Mouse (Mus musculus): ENCODE data around the gene Atp1b1. TPM values are rescaled to one million over a fixed set of nuclear protein-coding genes. Genes with fewer than 3 reads are reported as not detected.

Gene Atp1b1
- 1,000 to 10,000 TPM; 1,579 to 1,741 TPM for total RNA-seq (2021)
- long read RNA-seq, experiment 1, transcript Atp1b1-201 (6 exons, 2,580 nt): major isoform, 1,403 of 1,606 reads
- long read RNA-seq, experiment 1, partial matches to known transcripts: 47 of 1,606 reads
- long read RNA-seq, experiment 1, other reads (novel, unspliced or antisense): 156 of 1,606 reads
- long read RNA-seq, experiment 2, transcript Atp1b1-201 (6 exons, 2,580 nt): major isoform, 1,064 of 1,291 reads
- long read RNA-seq, experiment 2, partial matches to known transcripts: 43 of 1,291 reads
- long read RNA-seq, experiment 2, other reads (novel, unspliced or antisense): 184 of 1,291 reads

DNA sequence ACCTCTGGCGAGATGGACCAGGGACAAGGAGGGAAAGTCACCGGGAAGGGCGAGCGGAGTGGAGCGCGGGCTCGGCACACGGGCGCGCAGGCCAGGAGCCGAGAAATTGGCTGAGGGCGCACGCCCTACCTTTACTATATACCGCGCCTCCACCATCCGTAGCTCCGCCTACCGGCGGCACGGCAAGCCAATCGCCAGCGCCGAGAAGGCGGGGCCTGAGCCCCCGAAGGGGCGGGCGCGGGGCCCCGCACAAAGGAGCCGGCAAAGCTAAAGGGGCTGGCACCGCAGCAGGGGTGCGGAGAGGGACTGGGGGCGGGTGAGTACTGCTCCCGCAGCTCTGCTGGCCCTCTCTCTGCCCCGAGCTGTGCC lies at the start of gene Atp1b1:
Gene Atp1b1 (minus strand): TSS at position 111 of the 369 bp plus-strand sequence.
- DNase-seq (ENCODE audit: low spot score in 2 of 2): peak; percentile 82 to 93

DNA sequence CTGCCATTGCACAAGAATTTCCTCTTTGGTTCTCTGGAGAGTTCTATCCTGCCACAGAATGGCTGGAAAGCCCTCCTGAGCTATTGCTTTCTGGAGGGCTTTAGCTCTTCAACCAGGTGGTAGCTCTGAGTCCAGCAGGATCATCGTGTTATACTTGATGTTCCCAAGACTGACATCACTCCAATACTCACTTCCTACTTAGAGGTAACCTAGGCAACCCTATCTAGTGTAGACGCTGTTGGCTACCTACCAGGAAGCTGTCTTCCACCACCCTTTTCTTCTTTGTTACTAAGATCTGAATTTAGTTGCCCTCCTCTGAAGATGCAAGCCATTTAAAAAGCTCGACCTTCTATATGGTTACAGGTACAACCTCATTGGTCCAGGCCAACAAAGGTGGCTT lies 46.9 kb upstream of the Atp1b1 start:
- DNase-seq (ENCODE audit: low spot score in 2 of 2): no peak

DNA sequence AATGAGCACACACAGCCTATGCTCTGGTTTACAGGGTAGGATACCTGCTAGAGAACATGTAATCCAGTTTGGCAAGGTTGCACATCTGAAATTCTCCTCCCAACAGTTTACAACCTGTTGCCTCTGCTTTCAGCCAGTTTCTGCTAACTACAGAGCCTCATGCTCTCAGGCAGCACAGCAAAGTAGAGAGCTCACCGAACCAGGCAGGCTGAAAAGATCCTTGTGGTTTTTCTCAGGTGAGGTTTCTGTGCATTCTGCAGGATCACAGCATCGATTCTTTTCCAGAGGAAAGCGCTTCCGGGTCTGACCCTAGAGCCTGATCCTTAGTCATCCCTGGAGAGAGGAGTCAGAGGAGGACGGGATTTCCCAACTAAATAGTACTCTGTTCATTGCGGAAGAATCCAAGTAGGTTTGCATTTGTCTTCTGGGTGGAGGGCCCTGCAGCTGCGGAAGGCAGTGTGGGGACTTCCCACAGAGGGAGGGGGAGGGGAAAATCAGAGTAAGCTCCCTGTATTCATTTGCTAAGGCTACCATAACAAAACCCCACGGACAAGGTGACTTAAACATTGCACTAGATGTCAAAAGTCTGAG lies 45.1 kb upstream of the Atp1b1 start:
- DNase-seq (ENCODE audit: low spot score in 2 of 2): no peak

DNA sequence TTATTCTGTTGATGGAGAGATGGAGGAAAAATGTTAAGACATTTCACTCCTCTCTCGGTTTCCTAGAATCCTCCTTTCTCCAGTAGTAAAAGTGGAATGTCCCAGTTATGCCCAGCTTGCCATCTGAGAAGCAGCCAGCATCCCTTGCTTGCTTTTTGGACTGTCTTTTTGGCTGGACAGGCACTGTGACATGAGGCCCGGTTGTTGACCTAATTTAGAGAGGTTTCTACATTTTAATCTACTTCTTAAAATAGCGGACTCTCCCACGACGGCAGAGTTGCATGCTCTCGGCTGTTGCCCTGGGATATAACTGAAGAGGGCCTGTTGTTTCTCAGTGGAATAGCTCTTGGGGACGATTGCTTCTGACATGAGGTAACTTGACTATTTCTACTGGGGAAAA lies 44.1 kb upstream of the Atp1b1 start:
- DNase-seq (ENCODE audit: low spot score in 2 of 2): no peak

DNA sequence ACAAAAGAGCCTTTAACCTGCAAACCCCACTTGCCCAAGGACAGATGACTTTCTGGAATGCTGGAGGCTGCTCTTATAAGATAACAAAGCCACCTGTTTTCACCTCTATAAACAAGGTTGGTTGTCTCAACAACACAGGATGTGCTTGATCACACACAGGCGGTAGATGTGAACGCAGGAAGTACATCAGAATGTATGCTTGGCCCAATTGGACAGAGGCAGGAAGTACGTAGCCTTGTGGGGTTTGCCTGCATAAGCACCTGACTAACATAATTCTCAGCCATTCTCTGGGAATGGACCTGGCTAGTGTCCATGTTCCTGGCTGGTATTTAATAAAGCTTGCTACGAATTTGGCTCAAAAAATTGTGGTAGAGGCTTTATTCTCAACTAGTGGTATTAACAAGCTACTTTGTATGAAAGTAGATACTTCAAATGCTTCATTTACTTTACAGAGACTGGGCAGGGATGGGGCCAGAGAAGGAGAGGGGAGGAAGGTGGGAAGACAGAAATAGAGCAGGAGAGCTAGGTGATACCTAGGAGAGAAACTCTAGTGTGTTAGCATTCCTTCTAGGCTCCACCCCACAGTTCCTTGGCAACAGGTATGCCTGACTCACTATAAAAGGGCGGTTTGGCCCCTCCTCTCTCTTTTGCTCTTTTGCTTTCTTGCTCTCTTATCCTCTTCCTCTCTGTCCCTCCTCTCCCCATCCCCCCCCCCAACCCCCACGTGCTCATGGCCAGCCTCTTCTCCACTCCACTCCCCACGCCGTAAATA lies 36.8 kb upstream of the Atp1b1 start:
- DNase-seq (ENCODE audit: low spot score in 2 of 2): no peak

DNA sequence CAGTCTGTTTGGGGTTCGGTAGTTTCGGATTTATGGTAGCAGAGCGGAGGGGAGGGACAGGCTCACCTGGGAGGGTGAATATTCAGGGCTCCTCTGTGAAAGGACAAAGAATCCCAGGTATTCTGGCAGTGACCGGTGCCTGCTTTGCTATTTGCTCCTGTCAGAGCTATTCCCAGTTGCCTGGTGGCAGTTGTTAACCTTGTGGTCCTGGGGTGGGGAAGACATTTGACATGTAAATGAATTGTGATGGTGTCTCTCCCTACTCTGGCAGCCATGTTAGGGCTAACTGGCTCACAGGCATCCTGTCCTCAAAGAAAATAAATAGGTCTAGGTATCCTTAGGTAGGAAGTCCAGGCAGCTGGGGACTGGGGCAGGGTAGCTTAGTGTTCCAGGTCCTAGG lies 36.1 kb upstream of the Atp1b1 start:
- no peak for DNase-seq (ENCODE audit: low spot score in 2 of 2)

DNA sequence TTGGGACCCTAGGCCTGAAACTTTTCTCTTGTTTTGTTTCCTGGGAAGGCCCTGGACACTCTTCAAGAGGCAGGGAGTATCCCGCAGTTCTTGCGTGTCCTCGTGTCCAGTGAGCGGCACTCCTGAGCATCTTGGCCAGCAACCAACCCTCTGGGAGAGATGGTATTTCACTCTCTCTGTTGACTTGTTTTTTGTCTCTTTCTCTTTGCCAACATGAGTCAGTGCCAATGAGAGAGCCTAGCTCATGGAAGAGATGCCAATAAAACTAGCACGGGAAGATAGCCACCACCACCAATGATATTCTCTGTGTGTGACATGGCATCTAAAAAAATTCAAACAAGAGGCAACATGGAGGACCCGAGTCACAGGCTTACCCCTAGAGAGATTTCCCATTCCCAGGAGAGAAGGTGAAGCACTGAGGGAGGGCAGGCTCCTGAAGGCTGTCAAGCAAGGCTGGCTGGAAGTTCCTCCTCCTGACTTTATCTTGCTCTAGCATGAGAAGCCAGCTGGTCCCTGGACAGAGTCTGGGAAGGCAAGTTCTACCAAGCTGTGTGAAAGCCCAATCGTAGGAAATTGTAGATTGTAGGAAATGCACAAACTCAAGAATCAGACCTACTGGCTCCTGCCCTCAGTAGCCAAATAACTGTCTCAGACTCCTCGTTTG lies 35.0 kb upstream of the Atp1b1 start:
- no peak for DNase-seq (ENCODE audit: low spot score in 2 of 2)

DNA sequence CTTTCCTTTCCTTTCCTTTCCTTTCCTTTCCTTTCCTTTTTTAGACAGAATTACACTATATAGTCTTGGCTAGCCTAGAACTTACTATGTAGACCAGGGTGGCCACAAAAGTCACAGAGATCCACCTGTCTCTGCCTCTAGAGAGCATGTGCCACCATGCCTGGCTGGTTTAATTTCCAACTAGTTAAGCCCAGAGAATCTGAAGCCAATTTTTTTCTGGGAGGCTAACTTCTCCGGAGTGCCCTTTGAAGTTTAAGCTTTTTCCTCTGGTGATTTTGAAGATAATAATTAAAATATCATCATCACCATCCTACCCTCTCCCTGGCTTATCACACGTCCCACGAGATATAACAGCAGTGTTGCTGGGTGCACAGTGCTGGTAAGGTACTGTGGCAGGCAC lies 34.3 kb upstream of the Atp1b1 start:
- DNase-seq (ENCODE audit: low spot score in 2 of 2): no peak

DNA sequence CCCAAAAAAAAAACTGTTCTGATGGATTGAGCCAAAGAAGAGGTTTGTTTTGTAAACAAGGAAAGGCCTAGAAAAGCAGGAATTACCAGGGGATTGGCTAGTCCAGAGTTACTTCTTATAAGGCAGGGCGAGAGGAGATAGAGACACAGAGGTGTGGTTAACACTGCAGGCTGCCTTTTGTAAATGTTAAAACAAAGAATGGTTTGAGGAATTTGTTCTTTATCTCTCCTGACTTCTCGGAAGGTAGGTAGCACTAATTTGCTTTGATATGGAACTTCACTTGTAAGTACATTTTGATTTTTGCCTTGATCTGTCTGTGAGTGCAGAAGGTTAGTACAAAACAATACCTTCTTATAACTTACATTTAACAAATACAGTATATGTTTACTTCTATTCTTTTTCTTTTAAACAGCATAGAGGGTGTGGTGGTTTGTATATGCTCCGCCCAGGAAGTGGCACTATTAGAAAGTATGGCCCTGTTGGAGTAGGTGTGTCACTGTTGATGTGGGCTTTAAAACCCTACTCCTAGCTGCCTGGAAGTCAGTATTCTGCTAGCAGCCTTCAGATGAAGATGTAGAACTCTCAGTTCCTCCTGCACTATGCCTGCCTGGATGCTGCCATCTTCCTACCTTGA lies 31.9 kb upstream of the Atp1b1 start:
- DNase-seq (ENCODE audit: low spot score in 2 of 2): no peak

DNA sequence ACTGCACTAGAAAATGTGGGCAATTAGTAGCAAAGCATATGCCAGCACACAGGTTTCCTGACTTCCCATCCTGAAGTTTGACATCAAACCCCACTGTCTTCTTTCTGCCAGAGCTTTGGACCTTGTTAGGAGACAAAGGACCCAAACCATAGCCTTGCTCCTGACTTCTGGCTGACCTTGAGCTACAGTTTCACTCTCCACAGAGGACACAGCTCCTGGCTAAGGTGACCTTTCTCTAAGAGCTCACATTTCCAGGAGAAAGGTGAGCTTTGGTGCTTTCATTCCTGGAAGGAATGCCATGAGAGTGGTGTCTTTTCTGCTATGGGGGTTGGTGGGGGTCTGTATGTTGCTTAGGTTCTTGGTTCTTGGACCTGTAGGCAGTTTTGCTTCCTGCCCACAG lies 25.6 kb upstream of the Atp1b1 start:
- DNase-seq (ENCODE audit: low spot score in 2 of 2): no peak

DNA sequence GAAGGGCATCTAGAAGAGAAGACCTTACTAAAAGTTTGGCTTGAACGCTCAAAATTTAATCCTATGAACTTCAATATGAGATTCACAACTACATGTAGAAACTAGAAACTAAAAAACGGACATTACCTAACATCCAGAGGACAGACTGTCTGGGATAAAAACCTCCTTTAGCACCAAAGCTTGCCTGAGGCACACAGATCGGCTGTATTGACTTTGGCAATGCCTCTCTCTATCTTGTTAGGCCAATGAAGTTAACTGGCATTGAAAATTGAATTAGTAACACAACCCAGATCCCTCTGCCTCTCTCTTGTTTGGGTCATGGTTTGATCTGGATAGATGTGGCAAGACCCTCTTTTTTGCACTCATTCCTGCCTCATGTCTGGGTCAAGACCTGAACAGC lies 24.7 kb upstream of the Atp1b1 start:
- no peak for DNase-seq (ENCODE audit: low spot score in 2 of 2)

DNA sequence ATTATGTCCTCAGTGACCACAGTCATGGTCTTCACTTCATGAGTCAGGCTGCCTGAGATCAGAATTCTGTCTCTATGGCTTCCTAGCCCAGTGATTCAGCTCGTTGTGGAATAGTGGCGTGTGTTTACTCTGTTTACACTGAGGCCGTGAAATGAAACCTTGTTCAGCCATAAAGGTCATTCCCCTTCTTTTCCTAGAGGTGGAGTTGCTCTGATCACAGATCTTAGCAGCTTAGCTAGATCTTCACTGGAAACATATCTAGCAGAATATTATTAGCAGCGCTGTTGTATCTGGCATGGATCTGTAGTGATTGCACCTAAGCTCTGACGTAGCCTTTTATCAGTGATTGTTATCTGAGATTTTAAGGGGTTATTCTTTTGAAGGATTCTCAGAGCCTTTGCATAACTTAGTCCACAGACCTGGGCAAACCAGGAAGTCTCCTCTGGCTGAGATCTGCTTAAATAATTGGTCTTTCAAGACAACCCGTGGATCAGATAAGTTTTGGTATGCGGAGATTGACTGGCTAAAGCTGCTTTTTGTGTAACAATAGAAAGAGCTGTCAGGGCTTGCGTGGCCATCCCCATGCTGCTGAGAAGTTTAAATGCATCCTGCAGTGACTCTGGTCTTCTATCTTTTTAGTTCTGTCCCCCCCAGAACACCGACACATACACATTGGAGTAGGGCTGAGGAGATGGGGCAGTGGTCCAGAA lies 23.6 kb upstream of the Atp1b1 start:
- DNase-seq (ENCODE audit: low spot score in 2 of 2): no peak

DNA sequence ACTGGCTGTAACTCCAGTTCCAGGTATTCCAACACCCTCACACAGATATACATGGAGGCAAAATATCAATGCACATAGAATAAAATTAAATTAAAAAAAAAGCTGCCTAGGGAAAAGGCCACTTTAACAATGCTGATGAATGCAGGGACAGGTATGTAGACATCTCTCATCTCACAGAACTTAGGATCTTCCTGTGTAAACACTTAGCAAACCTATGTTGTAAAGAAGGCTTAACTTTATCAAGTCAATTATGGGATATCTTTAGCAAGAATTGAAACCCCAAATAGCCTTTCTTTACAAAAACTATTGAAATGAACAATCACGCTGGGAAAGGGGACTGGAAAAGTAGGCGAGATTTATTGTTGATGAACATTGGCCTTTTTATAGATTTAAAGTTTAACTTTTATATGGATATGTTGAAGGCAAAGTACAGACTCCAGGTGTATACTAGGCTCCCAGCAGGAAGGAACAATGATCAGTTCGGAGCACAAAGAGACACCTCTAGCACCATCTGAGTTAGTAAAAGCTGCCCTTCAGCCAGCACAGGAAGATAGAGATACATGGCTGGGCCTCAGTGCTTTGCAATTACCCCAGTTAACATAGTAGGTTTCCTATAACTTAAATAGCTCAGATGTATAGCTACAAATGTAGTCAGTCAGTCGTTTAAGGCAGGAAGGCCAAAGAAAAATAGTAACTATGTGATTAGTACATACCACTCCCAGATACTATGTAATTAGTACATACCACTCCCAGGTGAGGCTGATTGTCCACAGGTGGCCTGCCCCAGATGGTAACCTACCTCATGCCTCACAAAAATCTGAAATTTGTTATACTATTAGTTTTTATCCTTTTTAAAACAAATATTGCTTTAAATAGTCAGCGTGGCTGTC lies 22.8 kb upstream of the Atp1b1 start:
- DNase-seq (ENCODE audit: low spot score in 2 of 2): no peak

DNA sequence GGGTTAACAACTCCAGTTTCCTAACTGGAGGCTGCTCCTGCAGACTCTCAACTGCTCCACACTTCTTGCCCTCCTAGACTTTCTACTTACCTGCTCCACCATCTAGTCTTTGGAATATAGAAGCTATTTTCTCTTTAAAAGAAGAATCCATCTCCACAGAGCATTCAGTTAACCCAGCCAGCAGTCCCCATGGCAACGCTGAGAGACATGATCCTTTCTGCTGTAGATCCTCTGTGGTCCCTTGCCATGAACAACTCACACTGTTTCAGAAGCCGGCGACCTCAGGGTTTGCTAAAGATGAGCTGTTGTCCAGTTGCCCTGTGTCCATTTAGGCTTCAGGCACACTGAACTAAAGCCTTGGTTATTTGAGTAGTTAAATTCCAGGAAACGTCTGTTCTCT lies 17.7 kb upstream of the Atp1b1 start:
- DNase-seq (ENCODE audit: low spot score in 2 of 2): no peak

DNA sequence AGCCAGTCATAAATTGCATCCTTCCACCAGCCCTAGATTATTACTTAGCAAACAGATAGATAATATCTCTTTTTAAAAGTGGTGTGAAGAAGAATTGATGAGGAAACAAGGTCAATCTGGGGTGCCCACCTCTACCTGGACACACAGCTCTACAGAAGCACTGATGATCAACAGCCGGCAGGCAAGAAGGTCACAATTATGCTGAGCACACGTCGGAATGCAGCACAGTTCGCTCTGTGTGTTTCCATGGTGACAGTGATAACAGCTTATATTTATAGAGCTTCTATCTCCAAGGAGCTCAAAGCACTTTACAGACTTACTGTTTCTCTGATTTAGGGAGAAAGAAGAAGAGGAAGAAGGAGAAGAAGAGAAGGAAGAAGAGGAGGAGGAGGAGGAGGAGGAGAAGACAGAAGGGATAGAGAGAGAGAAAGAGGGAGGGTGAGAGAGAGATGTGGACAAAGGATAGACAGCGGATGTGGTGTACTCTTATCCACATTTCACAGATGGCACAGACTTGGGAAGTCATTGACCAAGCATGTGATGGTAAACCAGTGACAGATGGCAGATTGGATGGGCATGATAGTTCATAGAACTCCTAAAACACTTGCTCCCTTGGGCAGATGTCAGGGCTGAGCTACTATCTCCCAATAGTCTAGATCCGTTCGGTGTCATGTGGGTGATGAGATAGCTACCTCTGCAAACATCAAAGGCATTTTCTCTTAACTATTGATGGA lies 16.8 kb upstream of the Atp1b1 start:
- peak in 1 of 2 experiments; percentile 31 for DNase-seq (ENCODE audit: low spot score in 2 of 2)

DNA sequence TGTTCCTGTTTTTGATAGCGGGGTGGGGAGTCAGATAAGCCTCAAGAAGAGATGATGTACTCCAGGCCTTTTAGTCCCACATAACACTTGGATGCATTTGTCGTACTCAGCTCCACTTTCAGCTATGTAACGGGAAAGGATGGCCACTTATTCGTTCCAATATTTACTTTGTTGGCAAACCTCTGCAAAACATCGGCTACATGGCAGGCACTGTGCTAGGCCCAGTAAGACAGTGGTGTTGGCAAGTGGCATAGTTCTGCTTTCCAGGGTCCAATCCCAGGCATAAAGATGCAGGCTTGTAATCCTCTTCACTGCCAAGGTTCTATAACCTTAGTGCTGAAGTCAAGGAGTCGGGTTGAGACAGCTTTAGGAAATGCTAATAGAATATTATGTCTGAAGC lies 16.2 kb upstream of the Atp1b1 start:
- DNase-seq (ENCODE audit: low spot score in 2 of 2): no peak

DNA sequence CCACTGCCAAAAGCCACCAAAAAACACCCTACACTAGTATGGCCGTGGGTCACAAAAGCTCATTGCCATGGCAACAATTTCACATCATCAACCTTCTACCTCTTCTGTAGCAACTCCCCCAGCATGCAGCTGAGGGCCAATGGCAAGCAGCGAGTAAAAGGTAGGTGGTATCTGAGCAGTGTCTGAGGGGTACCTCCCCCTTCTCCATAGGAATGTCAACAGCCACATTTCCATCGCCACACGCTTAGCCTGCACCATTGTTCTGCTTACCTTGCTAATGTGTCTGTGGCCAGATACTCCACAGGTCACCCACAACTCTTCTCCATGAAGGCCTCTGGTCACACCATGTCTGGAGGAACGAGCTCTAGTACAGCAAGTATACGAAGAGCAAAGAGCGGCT lies 15.2 kb upstream of the Atp1b1 start:
- no peak for DNase-seq (ENCODE audit: low spot score in 2 of 2)

DNA sequence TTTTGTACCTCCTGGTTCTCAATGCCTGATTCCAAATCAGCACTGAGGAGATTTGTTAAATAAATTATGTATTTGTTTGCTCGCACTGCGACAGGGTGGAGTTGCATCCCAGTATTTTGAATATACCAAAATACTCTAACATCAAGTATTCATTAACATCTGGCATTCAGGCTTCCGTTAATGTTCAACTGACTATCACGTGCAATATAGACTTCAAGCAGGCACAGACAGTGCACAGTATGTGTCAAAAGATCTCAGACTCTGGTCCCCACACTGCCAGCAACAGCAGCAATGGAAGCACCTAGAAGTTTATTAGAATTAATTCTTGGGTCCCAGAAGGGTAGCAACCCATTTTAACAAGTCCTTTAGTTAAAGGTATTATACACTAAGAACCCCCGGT lies 13.5 kb upstream of the Atp1b1 start:
- DNase-seq (ENCODE audit: low spot score in 2 of 2): no peak

DNA sequence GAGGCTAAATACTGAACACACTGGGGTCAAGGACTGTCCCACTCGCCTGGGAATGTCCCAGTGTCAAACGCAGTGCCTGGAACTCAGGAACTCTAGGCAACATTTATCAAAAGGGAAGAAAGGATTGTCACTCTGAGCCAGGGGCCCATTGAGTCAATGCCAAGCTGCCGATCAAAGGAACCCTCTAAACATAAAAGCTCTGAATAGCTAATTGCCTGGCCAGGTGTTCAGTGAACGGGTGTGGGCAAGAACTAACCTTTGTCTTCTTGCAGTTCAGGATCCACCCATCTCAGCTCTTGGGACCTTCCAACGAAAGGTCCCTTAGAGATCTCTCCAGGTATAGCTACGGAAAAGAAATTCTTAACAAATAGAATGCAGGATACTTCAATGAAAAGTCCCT lies 12.8 kb upstream of the Atp1b1 start:
- no peak for DNase-seq (ENCODE audit: low spot score in 2 of 2)

Measured in left cerebral cortex, adult 18-20 months (tissue).